Mouse (Mus musculus): ENCODE measurements around the gene Meltf. TPM values are rescaled to one million over a fixed set of nuclear protein-coding genes. Genes with fewer than 3 reads are reported as not detected.

Meltf gene
- polyA plus RNA-seq, 1 experiment from 2014 or later = 0.61 TPM

DNA sequence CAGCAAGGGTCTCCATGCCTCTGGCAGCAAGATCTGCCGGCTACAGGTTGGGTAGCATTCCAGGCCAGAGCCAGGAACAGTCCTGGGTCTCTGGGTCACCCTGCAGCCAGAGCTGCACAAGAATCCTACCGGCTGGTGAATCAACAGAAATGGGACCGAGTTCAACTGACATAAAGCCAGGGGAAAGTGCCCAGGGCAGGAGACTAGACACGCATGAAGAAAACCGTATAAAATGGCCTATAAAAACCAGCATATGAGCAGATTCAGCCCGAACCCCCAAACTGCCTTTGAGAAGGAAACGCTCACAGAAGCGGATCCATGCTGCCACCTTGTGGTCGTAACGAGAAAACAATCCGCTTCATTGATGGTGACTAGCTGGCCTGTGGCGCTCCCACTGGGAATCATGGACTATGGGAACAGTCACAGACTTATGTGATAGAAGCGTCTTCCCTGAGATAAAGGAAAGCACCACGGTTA lies 39.7 kb downstream of the Meltf start:
- WGBS = 3% methylated on average over 14 of the region's 14 CpGs
- Histone ChIP-seq H3K27me3 (replicated peaks) (no peaks in the 10 kb centered on the region), H3K9ac (replicated peaks) (peak overlapping the region; percentile 26; the same call in 1 of the 2 replicates), H3K36me3 (no peaks in the 10 kb centered on the region), H3K4me1 (peaks cover 7% of the 10 kb centered on the region), H3K4me2 (peak overlapping the region; percentile 43), H3K27ac (replicated peaks) (no peak overlapping the region), H3K9me3 (replicated peaks) (no peaks in the 10 kb centered on the region), H3K4me3 (replicated peaks) (no peak overlapping the region)
- ATAC-seq (ENCODE audit: low FRiP score) = peak; percentile 78

GRCm38 (mm10) chr16:31924368-31924767 lies 45.8 kb downstream of the Meltf start:
- Histone ChIP-seq H3K4me3 (replicated peaks) (no peak overlapping the region), H3K27me3 (replicated peaks) (no peaks in the 10 kb centered on the region), H3K9ac (replicated peaks) (no peak overlapping the region), H3K9me3 (replicated peaks) (no peaks in the 10 kb centered on the region), H3K27ac (replicated peaks) (no peak overlapping the region), H3K36me3 (no peaks in the 10 kb centered on the region), H3K4me2 (no peak overlapping the region), H3K4me1 (no peaks in the 10 kb centered on the region)
- WGBS = 89% methylated on average over 6 of the region's 6 CpGs
- no peak for ATAC-seq (ENCODE audit: low FRiP score)

GRCm38 (mm10) chr16:31926091-31926490 lies 47.5 kb downstream of the Meltf start:
- Histone ChIP-seq H3K36me3 (no peaks in the 10 kb centered on the region), H3K4me1 (no peaks in the 10 kb centered on the region), H3K27me3 (replicated peaks) (no peaks in the 10 kb centered on the region), H3K9ac (replicated peaks) (no peak overlapping the region), H3K4me3 (replicated peaks) (no peak overlapping the region), H3K4me2 (no peak overlapping the region), H3K27ac (replicated peaks) (no peak overlapping the region), H3K9me3 (replicated peaks) (no peaks in the 10 kb centered on the region)
- ATAC-seq (ENCODE audit: low FRiP score) = no peak
- WGBS = 87% methylated on average over 6 of the region's 6 CpGs

DNA sequence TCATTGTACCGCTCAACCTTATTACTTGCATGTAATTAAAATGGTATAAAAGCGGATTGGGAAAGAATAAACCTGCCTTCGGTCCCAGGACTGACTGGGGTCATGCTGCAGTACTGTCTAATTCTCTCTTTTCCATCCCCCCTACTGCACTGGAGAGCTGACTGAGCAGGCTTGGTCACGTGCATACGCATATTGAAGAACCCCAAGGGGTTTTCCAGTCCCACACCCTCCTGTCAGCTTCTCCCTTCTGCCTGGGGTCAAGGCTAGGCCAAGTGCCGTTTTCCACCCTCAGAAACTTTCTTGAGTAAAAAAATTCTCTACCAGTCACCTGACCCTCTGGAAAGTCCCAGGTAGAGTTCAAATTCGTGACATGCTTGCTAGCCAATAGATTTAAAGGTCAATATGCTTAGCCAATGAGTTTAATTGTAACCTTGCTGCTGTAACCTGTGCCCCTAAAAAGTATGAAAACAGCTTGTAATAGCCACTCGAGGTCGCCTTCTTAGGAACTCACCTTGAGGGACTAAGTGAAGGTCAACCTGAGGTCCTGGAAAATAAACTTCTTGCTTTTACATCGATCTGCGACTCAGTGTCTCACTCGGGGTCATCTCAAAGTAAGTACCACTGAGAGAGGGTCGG lies 48.1 kb downstream of the Meltf start:
- H3K9me3 ChIP-seq (replicated peaks) = no peaks in the 10 kb centered on the region
- H3K27ac ChIP-seq (replicated peaks) = no peak overlapping the region
- no peaks in the 10 kb centered on the region for H3K4me1 ChIP-seq
- no peak overlapping the region for H3K9ac ChIP-seq (replicated peaks)
- H3K4me3 ChIP-seq (replicated peaks) = no peak overlapping the region
- 83% methylated on average over 13 of the region's 13 CpGs for WGBS
- no peak overlapping the region for H3K4me2 ChIP-seq
- no peaks in the 10 kb centered on the region for H3K27me3 ChIP-seq (replicated peaks)
- ATAC-seq (ENCODE audit: low FRiP score) = no peak
- H3K36me3 ChIP-seq = no peaks in the 10 kb centered on the region

GRCm38 (mm10) chr16:31927412-31927811 lies 48.8 kb downstream of the Meltf start:
- ATAC-seq (ENCODE audit: low FRiP score) = no peak
- H3K4me3 ChIP-seq (replicated peaks) = no peak overlapping the region
- H3K9ac ChIP-seq (replicated peaks) = no peak overlapping the region
- H3K4me1 ChIP-seq = peaks cover 5% of the 10 kb centered on the region
- H3K27me3 ChIP-seq (replicated peaks) = no peaks in the 10 kb centered on the region
- 84% methylated on average over 5 of the region's 5 CpGs for WGBS
- H3K9me3 ChIP-seq (replicated peaks) = no peaks in the 10 kb centered on the region
- no peak overlapping the region for H3K4me2 ChIP-seq
- H3K36me3 ChIP-seq = no peaks in the 10 kb centered on the region
- H3K27ac ChIP-seq (replicated peaks) = no peak overlapping the region

GRCm38 (mm10) chr16:31931330-31931729 lies 52.7 kb downstream of the Meltf start:
- Histone ChIP-seq H3K9ac (replicated peaks) (no peak overlapping the region), H3K9me3 (replicated peaks) (no peaks in the 10 kb centered on the region), H3K4me1 (peaks cover 36% of the 10 kb centered on the region), H3K4me2 (0 out of 2 replicates have a peak overlapping the region, but pooled peaks have one; percentile 28), H3K27ac (replicated peaks) (no peak overlapping the region), H3K36me3 (no peaks in the 10 kb centered on the region), H3K27me3 (replicated peaks) (0 out of 2 replicates have a peak, but pooled peaks cover 3% of the 10 kb centered on the region), H3K4me3 (replicated peaks) (no peak overlapping the region)
- no peak for ATAC-seq (ENCODE audit: low FRiP score)
- WGBS = 56% methylated on average over 17 of the region's 17 CpGs

- WGBS = 25% methylated on average over 5 of the region's 5 CpGs
Observed at GRCm38 (mm10) chr16:31932255-31932654, 53.6 kb downstream of the Meltf start.

DNA sequence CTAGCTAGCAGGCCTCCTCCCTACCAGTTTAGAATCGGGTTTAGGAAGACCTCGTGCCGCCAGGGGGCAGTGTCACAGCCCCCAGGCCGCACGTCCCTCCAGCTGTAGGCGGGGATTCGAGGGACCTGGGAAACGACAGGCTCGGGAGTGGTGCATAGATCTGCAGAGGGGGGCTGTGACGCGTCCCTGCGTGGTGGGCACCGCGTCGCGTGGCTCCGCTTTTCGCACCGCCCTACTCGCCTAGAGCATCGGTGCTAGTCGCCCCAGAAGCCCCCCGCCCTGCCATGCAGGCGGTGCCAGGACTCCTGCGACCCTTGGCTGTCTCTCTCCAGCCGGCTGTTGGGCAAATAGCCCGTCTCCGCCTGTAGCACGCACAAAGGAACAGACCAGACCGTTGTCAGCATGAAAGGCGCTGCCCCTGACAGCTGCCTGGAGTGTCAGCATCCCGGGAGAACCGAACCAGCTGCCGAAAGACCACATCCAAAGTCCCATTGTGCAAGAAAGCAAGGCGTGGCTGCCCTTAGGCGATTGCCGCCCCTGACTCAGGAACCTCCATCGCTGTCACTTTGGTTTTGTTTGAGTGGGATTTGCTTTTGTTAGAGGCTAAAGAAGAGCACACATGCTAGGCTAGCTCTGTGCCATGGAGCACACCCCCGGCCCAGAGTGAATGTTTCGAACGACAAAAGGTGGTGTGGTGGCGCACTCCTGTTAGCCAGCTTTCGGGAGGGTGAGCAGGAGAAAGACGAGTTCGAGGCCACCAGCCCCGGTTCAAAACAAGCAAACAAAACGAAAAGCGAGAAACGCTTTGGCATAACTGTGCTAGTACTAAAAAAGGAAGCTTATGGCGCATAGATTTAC lies 54.5 kb downstream of the Meltf start:
- Histone ChIP-seq H3K27ac (replicated peaks) (peak overlapping the region; percentile 97), H3K36me3 (no peaks in the 10 kb centered on the region), H3K9ac (replicated peaks) (peak overlapping the region; percentile 67), H3K27me3 (replicated peaks) (0 out of 2 replicates have a peak, but pooled peaks cover 3% of the 10 kb centered on the region), H3K4me3 (replicated peaks) (peak overlapping the region; percentile 49), H3K4me1 (peaks cover 36% of the 10 kb centered on the region), H3K4me2 (peak overlapping the region; percentile 89), H3K9me3 (replicated peaks) (no peaks in the 10 kb centered on the region)
- peak; percentile 96 for ATAC-seq (ENCODE audit: low FRiP score)
- WGBS = under 1% methylated on average over 50 of the region's 50 CpGs

More at GRCm38 (mm10) chr16:31932255-31932654, 53.6 kb downstream of the Meltf start:
- Histone ChIP-seq H3K27me3 (replicated peaks) (0 out of 2 replicates have a peak, but pooled peaks cover 3% of the 10 kb centered on the region), H3K4me3 (replicated peaks) (no peak overlapping the region), H3K4me1 (peaks cover 36% of the 10 kb centered on the region), H3K4me2 (peak overlapping the region; percentile 89), H3K36me3 (no peaks in the 10 kb centered on the region), H3K27ac (replicated peaks) (peak overlapping the region; percentile 97), H3K9ac (replicated peaks) (no peak overlapping the region), H3K9me3 (replicated peaks) (no peaks in the 10 kb centered on the region)
- ATAC-seq (ENCODE audit: low FRiP score) = peak; percentile 10; the same call in 1 of the 2 replicates

DNA sequence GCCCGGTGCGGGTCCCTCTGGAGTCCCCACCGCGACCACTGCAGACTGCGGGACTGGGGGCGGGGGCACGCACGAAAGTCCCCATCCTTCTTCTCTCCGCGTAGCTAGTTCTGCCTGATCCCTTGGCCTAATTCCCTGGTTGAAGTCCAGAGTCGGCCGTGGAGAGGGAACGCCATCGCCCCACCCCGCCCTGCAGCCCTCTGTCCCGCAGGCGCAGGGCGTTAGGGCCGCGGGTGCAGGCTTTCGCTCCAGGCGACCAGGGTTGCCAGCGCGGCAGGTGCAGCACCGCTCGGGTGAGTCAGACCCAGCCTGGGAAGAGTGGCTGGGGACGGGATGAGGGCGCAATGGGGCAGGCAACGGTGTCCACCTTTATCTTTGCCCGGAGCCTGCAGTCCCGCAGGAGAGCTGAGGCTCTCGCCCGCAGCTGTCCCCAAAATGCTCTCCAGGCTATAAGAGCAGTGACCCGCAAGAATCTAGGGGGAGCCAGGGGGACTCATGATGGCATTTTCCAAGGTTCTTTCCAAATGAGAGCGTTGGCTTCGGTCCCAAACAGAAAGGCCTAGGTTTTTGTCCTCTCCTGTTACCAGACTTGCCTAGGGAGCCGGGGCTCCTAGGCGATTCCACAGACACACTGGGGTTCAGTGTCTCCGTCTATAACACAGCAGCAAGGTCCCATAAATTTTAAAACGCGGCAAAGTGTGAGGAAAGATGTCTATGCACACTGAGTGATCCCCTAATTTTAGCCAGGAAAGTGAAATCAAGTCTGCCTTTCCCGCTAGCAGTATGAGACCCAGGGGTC lies 55.3 kb downstream of the Meltf start, which contains the start of gene Pigz:
Gene Pigz, plus strand, starts transcription at position 101 of the 799 bp plus-strand sequence.
- 0 out of 2 replicates have a peak, but pooled peaks cover 3% of the 10 kb centered on the region for H3K27me3 ChIP-seq (replicated peaks)
- peaks cover 36% of the 10 kb centered on the region for H3K4me1 ChIP-seq
- peak within 1 kb of the TSS; percentile 89 for H3K4me2 ChIP-seq
- peak within 1 kb of the TSS; percentile 97 for H3K27ac ChIP-seq (replicated peaks)
- H3K9ac ChIP-seq (replicated peaks) = peak within 1 kb of the TSS; percentile 67
- H3K9me3 ChIP-seq (replicated peaks) = no peaks in the 10 kb centered on the region
- 3% methylated on average over 42 of the region's 42 CpGs for WGBS
- peak; percentile 9; the same call in 1 of the 2 replicates for ATAC-seq (ENCODE audit: low FRiP score)
- H3K4me3 ChIP-seq (replicated peaks) = peak within 1 kb of the TSS; percentile 49
- no peaks in the 10 kb centered on the region for H3K36me3 ChIP-seq

GRCm38 (mm10) chr16:31934550-31935010 lies 56.0 kb downstream of the Meltf start:
- no peaks in the 10 kb centered on the region for H3K36me3 ChIP-seq
- peak overlapping the region; percentile 89 for H3K4me2 ChIP-seq
- peaks cover 36% of the 10 kb centered on the region for H3K4me1 ChIP-seq
- 7% methylated on average over 13 of the region's 13 CpGs for WGBS
- no peak for ATAC-seq (ENCODE audit: low FRiP score)
- H3K27ac ChIP-seq (replicated peaks) = peak overlapping the region; percentile 97
- peak overlapping the region; percentile 67 for H3K9ac ChIP-seq (replicated peaks)
- 0 out of 2 replicates have a peak, but pooled peaks cover 3% of the 10 kb centered on the region for H3K27me3 ChIP-seq (replicated peaks)
- H3K9me3 ChIP-seq (replicated peaks) = no peaks in the 10 kb centered on the region
- peak overlapping the region; percentile 49 for H3K4me3 ChIP-seq (replicated peaks)

All from neural tube, embryonic 15.5 days (tissue).